Mouse (Mus musculus): Measurements from ENCODE around the gene Hist2h3c1.

Hist2h3c1 gene

DNA sequence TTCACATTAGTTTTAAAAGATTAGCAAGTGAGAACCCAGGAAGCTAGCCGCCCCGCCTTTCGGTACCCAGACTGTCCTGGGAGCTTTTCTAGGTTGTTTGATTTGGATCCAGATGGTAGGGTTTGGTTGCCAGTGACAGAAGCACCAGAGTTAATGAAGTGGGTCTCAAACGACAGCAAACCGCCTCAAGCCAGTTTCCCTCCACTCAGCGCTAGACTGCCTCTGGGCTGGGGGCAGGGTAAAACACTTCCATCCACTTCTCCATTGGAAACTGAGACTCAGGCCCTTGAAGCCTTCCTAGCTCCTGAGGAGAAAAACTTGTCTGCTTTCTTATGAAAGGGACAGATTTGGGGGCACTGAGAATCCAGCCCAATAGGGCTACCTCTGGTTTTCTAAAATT lies 46.2 kb downstream of the Hist2h3c1 start:
- no peak for DNase-seq

DNA sequence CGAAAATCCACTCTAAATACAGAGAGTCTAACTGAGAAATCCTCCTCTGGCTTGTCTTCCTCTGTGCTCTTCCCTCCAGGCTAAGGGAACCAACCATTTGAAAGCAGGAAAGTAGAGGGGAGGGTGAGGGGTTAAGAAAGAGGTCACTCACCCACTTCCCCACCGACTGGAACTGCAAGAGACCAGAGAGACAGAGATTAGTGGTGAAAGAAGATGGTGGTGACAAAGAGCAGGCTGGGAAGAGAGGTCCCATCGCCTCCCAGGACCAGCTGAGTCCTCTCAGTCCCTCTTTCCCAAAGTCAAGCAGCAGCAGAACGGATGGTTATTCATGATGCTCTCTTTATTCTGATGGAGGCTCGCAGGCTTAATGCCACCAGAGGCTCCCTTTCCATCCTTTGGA lies 46.9 kb downstream of the Hist2h3c1 start:
- DNase-seq, result no peak

DNA sequence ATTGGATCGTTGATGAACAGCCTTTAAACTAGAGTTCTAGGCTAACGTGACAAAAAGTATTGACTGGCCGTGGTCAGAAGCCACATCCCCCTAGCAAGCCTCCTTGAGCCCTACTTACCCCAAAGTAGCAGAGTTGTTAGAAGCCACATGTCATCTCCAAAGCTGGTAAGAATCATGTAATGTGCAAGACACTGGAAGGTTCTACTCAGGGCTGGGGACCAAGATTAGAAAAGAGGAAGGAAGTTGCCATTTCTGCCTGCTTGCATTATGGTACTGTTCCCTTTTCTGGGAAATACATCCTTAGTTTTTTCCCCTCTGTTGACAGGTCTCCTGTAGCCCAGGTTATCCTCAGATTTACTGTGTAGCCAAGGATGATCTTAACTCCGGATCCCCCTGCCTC lies 47.3 kb downstream of the Hist2h3c1 start, which contains the start of gene Fcgr1:
Fcgr1 (minus strand) TSS at position 183 of the 400 bp plus-strand sequence.
- DNase-seq, result no peak
